Mouse (Mus musculus): ENCODE results near the gene Aida. TPM values are rescaled to one million over a fixed set of nuclear protein-coding genes. Genes with fewer than 3 reads are reported as not detected.
A peak's percentile ranks its signal among the peaks of the same experiment; 100 is the strongest.
"Not testable (repeated sequence)": the region's sequence is repeated elsewhere in the genome, so short reads cannot be mapped to it uniquely, and the experiment has no call there.

Aida gene
- 10 to 100 TPM; 40.2 to 41.6 TPM for total RNA-seq (2021)

- peak; percentile 55 for DNase-seq
Measured at GRCm38 (mm10) chr1:183296465-183296864, at the start of gene Aida. TSS of gene Aida (plus strand) at chr1:183296590.

GRCm38 (mm10) chr1:183248144-183248543 is 48.2 kb upstream of the Aida start:
- DNase-seq: no peak

GRCm38 (mm10) chr1:183250612-183251011 is 45.8 kb upstream of the Aida start:
- DNase-seq: no peak

GRCm38 (mm10) chr1:183251818-183252217 is 44.6 kb upstream of the Aida start:
- no peak for DNase-seq

- DNase-seq: no peak
Measured at GRCm38 (mm10) chr1:183252574-183252973, 43.8 kb upstream of the Aida start.

GRCm38 (mm10) chr1:183264145-183265008 is 32.0 kb upstream of the Aida start:
- DNase-seq: peak; percentile 32

- DNase-seq: no peak
Measured at GRCm38 (mm10) chr1:183265921-183266467, 30.4 kb upstream of the Aida start.

- DNase-seq: no peak
Measured at GRCm38 (mm10) chr1:183267666-183268065, 28.7 kb upstream of the Aida start.

GRCm38 (mm10) chr1:183272867-183273818 is 23.2 kb upstream of the Aida start:
- no peak for DNase-seq

- DNase-seq: no peak
Measured at GRCm38 (mm10) chr1:183274385-183274784, 22.0 kb upstream of the Aida start.

- no peak for DNase-seq
Measured at GRCm38 (mm10) chr1:183275763-183276162, 20.6 kb upstream of the Aida start.

GRCm38 (mm10) chr1:183288351-183288750 is 8.0 kb upstream of the Aida start:
- DNase-seq: no peak

GRCm38 (mm10) chr1:183289576-183289975 is 6.8 kb upstream of the Aida start:
- DNase-seq: no peak

- DNase-seq: peak; percentile 98
Measured at GRCm38 (mm10) chr1:183296877-183297383, 540 bp downstream of the Aida start, which contains the start of gene Brox. TSS of gene Brox (minus strand) at chr1:183297269.

GRCm38 (mm10) chr1:183297473-183297885 is 1.1 kb downstream of the Aida start:
- DNase-seq: peak; percentile 48

GRCm38 (mm10) chr1:183297886-183298489 is 1.6 kb downstream of the Aida start:
- peak; percentile 42 for DNase-seq

- DNase-seq: peak; percentile 94
Measured at GRCm38 (mm10) chr1:183299161-183299560, 2.8 kb downstream of the Aida start.

GRCm38 (mm10) chr1:183307555-183307954 is 11.2 kb downstream of the Aida start:
- no peak for DNase-seq

GRCm38 (mm10) chr1:183308476-183308875 is 12.1 kb downstream of the Aida start:
- no peak for DNase-seq

- DNase-seq: not testable (repeated sequence)
Measured at GRCm38 (mm10) chr1:183309601-183310000, 13.2 kb downstream of the Aida start.

- no peak for DNase-seq
Measured at GRCm38 (mm10) chr1:183312076-183312475, 15.7 kb downstream of the Aida start.

- DNase-seq: no peak
Measured at GRCm38 (mm10) chr1:183315783-183316182, 19.4 kb downstream of the Aida start.

Data from heart, postnatal 4 days (tissue).